Comparison of ENCODE assay signal across 27 mouse cellular contexts in genomic region chr6:124561611-124562010, GRCm38 (mm10). TPM values are rescaled to one million over a fixed set of nuclear protein-coding genes. Genes with fewer than 3 reads are reported as not detected.
"Had no signal": no experiment of that assay in that cellular context is flagged by ENCODE, and none has a peak within 500 bp of the region (broad histone marks: within the 10 kb centered on the region; RNA-seq: fewer than 3 reads in every experiment).

No protein-coding gene starts in this region.

RNA-seq across cellular contexts. Expression of gene C1rb, which starts 8.5 kb away (rescaled TPM):
- total RNA-seq: hematopoietic stem cell, adult 5-6 weeks; hindbrain, postnatal 0 days; layer of hippocampus, adult 2 months; layer of hippocampus, adult 8-10 months; layer of hippocampus, postnatal 14 days; layer of hippocampus, postnatal 25 days; left cerebral cortex, adult 8-10 months had no signal
- polyA plus RNA-seq: heart, embryonic 12.5 days; heart, embryonic 13.5 days; heart, embryonic 14.5 days; heart, embryonic 15.5 days; heart, embryonic 16.5 days; heart, postnatal 0 days; hindbrain, embryonic 10.5 days; hindbrain, embryonic 11.5 days; hindbrain, embryonic 12.5 days; hindbrain, embryonic 13.5 days; hindbrain, embryonic 14.5 days; hindbrain, embryonic 15.5 days; hindbrain, postnatal 0 days; inflammation-experienced regulatory T-cells, adult 6 months; intestine, embryonic 14.5 days; intestine, embryonic 15.5 days; intestine, embryonic 16.5 days; intestine, postnatal 0 days; kidney, adult 2 months; kidney, embryonic 15.5 days; kidney, embryonic 16.5 days had no signal

RNA-seq across cellular contexts. Expression of gene C1s1, which starts 19.5 kb away (rescaled TPM):
- total RNA-seq: hematopoietic stem cell, adult 5-6 weeks had no signal
- polyA plus RNA-seq: inflammation-experienced regulatory T-cells, adult 6 months had no signal
